Mouse (Mus musculus) retina, embryonic 14.5 days (tissue): Measurements from ENCODE around the gene Bend6.
A peak's percentile ranks its signal among the peaks of the same experiment; 100 is the strongest.

Experiments used
- DNase-seq: peaks from one replicate; pipeline ENCODE4 v3.0.0-alpha.2; 2015; ENCODE audit warnings: low spot score

The Bend6 gene

DNA sequence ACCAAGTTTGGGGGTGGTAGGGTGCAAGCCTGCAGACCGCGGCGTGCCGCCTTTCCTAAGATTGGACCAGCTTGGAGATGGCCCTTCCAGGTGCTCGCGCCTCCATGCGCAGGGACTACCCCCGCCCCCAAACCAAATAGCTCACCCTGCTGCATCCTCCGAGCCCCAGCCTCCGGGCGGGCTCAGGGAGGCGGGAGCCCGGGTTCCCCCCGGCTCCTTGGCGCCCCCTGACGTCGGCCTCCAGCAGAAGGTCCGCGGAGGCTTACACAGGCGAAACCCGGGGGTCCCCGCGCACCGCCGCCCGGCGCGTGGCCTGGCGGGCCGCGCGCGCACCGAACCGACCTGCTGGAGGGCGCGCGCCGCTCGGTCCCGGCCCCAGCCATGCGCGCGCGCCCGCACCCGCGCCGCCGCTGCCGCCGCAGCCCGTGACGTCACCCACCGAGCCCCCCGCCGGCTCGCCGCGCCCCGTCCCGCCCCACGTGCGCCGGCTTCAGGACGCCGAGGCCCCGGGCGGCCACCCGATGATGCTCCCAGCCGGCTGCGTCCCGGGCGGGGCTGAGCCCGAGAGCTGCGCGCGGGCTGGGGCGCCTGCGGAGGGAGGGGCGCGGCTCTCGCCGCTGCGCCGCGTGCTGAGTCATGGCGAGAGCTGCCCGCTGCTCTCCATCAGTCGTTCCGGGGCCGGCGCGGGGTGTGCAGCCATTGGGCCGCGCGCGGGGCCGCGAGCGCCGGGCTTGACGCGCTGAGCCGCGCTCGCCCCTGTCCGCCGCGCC, at the start of gene Bend6:
Gene Bend6 (minus strand): TSS at position 396 of the 770 bp plus-strand sequence.
- peak; percentile 82 for DNase-seq

DNA sequence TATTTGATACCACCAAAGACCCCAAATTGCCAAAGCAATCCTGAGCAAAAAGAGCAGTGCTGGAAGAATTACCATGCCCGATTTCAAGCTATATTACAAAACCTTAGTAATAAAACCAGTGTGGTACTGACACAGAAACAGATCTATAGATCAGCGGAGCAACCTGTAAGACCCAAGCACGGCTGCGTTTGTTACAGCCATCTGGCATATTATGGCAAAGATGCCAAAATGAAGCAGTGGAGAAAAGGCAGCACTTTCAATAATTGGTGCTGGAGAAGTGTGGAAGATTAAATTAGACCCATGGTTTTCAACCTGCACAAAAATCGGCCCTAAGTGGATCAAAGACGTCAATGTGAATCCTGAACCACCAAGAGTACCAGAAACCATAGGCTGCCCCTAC, 48.0 kb upstream of the Bend6 start:
- no peak for DNase-seq

DNA sequence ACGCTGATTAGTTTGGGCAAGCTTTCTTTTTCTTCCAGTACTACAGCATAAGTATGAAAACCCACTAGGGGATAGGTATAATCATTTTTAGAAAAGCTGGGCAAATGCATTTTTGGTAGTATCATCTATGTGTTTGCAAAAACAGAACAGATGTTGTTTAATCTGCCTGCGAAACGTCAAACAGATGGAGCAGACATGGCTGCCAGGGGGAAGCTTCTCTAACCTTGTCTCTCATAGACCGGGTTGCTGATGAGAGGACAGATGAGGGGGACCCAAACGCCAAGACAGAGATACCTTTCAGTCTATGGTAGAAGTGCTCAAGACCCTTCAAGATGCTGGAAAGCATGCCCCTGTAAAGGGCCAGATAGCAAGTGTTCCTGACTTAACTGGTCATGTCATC, 40.9 kb upstream of the Bend6 start:
- DNase-seq, result no peak

DNA sequence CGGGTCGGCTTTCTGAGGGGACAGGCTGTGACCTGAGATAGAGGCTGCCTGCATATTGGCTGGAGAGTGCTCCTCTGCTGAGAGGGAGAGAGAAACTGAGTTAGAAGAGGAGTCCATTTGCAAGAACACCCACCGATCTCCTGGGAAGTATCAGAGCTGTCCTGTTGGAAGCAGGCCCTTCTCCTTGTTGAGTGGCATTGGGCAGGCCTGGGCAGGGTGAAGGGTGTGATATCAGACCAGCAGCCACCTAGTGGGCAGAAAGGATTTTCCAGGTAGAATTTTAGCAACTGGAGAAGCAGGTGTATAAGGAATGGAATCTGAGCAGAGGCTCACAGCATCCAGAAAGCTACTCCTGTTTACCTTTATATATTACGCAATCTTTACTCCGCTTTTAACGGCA, 40.2 kb upstream of the Bend6 start:
- DNase-seq, result no peak

DNA sequence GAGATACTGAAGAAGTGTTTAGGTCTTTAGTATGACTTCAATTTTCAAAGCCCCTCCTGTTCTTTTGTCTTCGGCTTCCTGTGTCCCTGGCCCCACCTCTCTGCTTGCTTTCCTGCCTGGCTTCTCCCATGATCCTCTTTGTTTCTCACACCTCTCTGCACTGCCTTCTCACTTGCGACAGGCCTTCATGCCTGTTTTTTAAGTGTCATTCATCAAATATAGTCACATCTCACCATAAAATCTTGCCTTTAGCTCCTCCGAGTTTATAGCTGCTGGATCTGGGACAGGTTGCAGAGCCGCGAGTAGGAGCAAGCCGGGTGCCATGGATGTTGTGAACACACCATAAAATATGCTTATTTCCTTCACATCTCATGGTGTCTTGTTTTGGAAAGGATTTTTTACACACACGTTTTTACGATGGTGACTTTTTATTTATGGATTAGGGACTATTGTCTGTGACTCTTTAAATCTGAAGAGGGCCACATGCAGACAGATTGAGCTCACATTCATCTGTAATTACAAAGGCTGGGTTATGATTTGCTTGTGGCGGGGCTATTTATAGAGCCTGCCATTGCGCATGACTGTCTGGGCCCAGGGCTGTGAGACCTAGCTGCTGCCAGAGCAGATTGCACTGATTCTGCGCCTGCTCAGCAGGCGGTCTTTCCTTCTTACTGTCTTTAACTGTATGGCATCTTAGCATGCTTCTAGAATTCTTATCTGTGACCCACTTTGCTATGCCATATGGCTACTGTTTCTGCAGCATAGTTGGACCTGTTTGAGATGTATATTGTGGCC, 39.2 kb upstream of the Bend6 start:
- DNase-seq, result peak; percentile 27

DNA sequence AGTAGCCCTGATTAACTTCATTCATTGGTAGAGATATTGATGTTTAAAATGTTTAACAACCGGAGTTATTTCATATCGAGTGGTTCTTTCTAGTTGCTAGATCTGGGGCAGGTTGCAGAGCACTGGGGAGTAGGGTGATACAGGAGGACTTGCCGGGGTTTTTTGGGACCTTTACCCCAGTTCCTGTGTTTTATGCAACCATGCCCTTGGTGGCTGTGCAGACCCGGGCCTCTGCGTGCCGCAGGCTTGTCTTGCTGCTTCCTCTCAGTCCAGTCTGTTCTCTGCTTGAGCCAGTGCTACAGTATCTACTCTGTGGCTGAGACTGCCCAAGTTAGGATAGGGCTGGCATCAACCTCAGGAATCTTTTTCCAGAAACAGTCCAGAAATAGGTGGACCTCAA, 38.1 kb upstream of the Bend6 start:
- no peak for DNase-seq

DNA sequence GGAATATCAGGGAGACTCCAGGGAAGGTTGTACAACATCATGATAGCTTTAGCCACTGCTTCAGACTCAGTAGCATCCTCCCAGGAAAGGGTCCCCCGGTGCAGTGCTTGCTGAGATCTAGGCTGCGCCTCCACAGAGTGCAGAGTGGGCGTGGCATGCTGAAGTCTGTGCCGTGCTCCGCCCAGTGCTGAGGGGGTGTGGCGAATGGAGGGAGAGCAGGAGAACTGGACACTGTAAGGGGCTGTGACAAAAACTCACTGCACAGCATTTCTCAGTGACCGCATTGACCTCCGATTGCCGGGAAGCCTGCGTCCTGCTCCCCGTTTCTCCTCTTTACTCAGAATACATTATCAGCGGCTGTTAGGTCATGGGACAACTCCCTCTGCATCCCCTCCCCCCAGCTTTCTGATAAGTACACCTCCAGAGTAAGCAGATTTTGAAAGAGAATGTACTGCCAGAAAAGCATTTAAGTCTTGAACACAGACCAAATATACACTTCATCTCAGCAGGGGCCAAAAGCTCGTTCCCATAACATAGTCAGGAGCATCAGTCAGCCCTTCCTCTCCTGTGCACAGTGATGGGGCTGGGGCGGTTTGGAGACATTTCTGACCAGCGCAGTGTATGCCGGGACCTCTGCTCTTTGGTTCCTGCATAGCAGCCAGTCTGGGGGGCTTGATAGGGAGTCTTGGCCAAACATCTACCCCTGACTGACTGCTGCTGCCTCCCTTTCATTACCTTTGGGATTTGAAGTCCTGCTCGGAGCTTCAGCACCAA, 37.5 kb upstream of the Bend6 start:
- peak; percentile 32 for DNase-seq

DNA sequence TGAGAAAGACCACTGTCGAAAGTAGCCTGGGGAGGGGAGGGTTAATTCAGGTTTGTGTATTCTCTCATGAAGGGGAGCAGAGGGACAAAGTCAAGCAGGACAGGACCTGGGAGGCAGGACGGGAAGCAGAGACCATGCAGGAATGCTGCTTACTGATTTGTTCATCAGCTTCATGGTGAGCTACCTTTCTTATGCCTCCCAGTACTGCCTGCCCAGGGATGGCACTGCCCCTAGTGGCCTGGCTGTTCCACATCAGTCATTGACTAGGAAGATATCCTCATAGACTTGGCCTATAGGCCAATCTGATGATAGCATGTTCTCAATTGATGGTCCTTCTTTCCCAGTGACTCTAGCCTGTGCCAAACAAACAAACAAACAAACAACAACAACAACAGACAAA, 36.3 kb upstream of the Bend6 start:
- DNase-seq, result no peak

DNA sequence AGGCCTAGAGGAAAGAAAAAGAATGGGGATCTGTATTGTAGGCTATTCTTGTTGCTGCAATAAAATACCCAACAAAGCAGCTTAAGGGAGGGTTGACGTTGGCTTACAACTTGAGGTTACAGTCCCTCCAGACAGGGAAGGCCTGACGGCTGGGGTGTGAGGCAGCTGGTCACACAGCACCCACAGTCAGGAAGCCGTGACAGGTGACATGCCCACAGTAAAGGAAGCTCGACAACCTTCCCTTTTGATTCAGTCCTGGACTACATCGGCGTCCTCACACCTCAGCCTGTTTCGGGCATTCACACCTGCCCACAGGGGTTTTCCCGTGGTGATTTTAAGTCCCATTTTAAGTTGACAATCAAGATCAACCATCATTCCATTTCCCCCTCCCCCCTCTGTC, 35.0 kb upstream of the Bend6 start:
- DNase-seq, result no peak

DNA sequence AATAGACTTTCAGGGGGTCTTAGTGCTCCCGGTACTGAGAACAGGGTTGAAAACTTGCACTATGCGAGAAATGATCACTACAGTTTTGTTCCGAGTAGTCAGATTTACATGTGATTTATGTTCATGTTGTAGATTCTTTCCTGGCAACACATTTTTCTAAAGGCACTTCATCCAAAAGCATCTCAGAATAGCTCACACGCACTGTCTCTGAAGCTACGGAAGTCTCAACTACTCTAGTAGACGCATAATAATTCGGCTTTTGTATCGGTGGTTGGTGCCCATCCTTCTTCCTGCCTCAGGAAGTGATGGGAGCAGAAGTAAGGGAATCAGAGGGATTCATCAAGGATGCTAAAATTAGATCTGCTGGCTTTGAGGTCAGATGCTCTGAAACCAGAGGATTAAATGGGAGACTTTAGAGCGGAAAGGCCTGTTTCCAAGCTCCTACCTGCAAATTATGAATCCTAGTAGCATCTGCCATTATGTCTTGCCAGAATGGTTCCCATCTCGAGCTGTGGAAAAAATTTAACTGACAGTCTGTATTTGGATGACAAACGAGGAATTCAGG, 32.8 kb upstream of the Bend6 start:
- no peak for DNase-seq

DNA sequence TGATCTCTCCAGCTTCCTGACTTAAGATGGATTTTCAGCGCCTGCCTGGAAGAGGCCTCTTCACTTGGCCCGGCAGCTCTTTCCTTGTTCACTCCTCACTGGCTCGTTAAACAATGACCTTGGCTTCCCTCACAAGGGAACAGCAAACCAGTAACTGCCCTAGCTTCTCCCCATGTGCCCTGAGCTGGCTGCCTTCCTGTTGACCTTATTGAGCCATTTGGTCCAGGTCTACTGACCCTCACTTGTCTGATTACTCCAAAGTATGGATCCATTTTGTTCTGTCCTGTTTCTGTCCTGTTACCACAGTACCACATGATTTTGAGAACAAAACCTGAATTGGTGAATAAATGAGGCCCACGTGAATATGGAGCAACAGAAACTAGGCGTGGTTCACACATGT, 32.2 kb upstream of the Bend6 start:
- no peak for DNase-seq

DNA sequence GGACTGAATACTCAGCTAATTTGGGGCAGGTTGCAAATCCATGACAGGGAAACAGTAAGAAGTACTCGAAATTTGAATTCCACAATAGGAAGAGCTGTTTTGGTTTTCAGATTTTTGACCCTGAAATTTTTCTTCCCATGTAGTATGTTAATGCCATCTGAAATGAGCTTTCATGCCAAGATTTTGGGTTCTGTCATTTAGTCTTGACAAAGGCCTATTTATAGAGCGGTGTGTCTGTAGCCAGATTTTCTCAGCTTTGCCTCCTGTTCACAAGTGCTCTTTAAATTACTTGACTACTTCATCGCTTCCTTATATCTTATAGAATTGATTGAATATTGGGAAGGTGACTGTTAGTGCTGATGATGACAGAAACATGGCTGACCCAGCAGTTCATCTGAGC, 28.3 kb upstream of the Bend6 start:
- DNase-seq, result no peak

DNA sequence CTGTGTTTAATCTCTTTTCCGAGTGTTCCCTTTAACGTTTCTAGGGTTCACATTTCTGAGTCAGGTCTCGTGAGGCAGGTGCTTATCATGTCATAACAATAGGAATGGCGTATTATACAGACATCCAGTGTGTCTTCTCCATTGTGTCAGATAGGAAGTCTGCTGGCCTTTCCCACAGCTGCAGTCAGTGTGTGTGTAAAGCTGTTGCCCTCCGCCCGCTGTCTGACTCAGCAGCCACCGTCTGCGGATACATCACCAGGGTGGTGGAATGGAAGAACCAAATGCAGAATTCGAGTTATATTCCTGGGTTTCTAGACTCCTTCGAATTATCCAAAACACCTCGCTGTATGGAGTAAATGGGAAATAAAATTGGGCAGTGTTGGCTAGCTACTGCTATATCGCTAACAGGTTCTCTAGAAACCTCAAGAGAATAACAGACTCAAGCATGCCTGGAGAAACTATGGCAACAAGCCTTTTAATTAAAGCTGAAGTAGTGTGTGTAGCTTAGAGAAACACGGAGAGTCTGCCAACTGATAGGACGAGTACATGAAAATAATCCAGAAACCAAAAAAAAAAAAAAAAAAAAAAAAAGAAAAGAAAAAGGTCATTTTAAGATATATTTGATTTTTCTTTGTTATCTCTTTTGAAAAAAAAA, 25.4 kb upstream of the Bend6 start:
- DNase-seq, result no peak

DNA sequence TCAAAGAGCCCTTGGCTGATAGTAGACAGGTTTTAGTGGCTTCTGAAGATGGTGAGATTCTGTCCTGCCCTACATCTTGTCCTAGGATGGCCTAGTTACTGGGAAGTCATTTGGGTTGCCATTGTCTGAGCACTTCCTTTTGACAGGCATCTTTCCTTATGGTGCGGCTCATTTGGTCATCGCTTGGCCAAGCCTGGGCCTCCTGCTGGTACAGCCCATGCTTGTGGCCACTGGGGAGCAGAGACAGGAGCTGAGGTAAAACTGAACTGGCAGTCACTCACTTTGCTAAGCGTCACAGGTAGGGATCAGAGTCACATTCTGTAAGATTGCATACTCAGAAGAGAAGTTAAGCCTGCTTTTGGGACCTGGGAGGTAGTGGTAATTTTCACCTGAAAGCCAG, 24.6 kb upstream of the Bend6 start:
- DNase-seq, result no peak

DNA sequence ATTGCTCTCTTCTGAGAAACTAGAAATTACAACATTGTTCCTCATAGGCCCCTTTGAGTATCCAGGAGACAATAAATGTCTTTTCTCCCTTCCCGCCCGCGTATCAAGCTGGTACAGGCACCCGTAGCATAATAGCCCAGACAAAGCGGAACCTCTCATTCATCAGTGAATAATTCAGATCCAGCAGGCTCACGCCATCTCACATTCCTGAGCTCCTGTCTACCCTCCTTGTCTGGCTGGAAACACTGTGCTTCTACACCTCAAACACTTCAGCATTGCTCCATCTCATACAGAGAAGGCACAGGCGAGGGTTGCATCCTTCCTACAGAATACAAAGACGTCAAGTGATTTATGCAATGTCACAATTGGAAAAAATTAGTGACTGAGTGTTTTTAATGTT, 24.2 kb upstream of the Bend6 start:
- no peak for DNase-seq

DNA sequence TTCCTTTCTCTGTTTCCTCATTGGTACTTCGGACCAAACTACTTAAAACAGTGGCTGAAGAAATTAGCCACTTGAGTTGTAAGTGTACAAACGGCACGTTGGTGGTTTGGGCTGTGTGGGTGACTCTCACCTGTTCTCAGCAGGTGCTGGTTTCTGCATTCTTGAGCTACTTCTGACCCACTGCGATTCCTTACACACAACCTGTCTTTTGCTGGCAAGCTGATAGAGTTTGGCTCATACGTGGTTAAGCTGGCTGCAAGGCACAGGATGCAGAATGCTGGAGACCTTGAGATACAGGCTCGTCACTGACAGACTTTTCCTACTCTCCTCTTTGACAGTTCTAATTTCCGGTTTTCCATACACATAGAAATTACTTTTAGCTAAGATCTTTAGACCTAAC, 19.9 kb upstream of the Bend6 start:
- no peak for DNase-seq

DNA sequence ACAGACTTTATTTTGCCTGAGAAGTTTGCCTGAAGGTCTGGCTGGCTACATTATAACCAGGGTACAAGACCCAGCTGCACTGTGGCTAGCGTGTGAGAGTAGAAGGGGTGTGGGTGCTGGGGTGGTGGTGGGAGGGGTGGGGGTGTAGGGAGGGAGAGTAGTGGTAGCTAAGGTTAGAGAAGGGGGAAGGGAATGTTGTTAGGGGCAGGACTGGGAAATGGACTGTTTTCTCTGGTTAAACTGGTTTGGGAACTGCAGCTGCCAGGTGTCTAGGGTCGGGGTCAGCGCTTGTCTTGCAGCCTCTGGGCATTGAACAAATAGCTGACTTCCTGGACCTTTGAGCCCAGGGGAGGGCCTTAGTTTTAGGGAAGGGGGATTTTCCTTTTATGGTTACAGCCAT, 17.7 kb upstream of the Bend6 start:
- DNase-seq, result no peak

DNA sequence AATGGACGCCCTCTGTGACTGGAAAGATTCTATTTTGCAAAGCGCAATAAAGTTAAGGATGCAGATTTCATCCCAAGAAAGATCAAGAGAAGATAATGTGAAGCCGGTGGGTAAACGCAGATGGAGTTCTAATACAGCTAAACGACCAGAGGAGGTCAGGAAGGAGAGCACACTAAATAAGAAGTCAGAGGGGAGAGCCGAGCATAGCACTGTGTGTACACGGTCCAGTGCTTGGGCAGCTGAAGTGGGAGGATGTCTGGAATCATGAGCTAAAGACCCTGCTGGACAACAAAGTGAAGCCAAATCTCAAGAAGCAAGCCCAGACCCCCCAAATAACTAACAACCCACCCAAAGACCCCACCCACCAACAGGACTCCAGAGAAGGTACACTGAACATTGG, 15.4 kb upstream of the Bend6 start:
- DNase-seq, result no peak

DNA sequence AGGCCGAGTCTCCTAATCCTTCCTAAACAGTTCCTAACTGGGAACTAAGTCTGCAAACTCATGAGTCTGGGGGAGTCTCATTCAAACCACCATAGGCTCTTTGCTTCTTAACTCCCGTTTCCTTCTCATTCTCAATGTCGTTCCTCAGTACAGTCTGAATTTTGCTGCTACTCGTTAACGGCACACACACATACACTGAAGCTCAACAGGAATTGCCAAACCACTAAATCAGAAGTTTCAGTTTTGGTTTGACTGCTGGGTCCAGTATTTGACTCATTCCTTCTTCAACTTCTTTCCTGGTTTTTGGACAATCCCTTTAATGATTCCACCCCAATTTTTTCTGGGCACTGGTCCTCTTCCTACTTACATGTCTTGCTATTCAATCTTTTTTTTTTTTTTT, 8.9 kb upstream of the Bend6 start:
- no peak for DNase-seq

DNA sequence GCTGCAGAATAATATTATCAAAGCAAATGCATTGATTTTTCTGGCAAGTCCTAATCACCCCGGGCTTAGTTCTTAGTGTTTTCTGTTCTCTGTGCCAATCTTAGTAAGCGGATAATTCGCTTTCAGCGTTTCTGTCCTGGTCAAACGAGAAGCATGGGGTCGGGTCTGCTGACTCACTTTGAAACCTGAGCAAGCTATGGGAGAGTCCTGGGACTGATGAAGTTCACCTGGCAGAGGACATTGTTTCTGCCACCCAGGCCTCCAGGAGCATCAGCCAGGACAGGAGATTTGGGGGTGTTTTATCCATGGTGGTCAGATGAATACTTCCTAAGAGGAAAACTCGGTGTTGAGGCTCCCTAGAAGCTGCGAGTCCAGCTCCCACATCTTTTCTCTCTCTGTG, 4.0 kb upstream of the Bend6 start:
- no peak for DNase-seq

DNA sequence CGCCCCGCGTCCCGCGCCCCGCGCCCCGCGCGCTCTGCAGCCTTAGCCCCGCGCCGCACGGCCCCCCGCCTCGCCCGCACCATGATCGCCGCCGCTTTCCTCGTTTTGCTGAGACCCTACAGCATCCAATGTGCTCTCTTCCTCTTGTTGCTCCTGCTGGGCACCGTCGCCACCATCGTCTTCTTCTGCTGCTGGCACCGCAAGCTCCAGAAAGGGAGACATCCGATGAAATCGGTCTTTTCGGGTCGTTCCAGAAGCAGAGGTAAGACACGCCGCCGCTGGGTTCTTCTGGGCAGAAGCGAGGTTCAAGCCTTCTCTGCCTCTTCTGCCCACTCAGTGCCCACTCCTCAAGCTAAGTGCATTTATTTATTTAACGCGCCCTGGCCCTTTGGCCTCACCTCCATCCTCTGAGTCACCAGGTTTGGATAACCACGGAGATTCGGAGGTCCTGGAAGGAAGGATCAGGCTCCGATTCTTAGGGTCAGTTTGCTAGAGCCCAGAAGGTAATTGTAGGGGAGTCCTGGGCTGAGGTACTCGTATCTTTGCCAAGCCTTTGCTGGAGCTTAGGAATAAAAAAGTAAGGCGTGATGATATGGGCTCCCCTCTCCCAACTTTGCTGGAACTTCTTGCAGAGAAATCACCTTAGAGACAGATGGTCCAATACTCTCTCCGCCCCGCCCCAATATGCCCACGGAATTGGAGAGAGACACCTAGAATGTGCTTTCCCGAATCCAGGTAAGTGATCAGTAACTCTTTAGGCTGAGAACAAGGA, 761 bp upstream of the Bend6 start, which contains the start of gene Dst:
Gene Dst (plus strand): TSS at position 35 of the 772 bp plus-strand sequence.
- DNase-seq, result peak; percentile 22
